Mouse (Mus musculus) cerebellum, adult 9-10 months (tissue): ENCODE measurements around the gene Pigg.

Source experiments
- DNase-seq: peaks from one replicate; pipeline ENCODE4 v3.0.0; 2022

Pigg gene

GRCm38 (mm10) chr5:108359491-108359890 lies 47.1 kb downstream of the Pigg start:
- no peak for DNase-seq

GRCm38 (mm10) chr5:108360211-108360610 lies 47.8 kb downstream of the Pigg start:
- DNase-seq: no peak

- no peak for DNase-seq
These were observed 49.9 kb downstream of the Pigg start for GRCm38 (mm10) chr5:108362330-108362729.

GRCm38 (mm10) chr5:108366328-108366983 lies 54.0 kb downstream of the Pigg start:
- DNase-seq: peak; percentile 34

- peak; percentile 63 for DNase-seq
These were observed 54.8 kb downstream of the Pigg start for GRCm38 (mm10) chr5:108366984-108367841.

- DNase-seq: peak; percentile 38
These were observed 55.5 kb downstream of the Pigg start, which contains the start of gene Gm42517 for GRCm38 (mm10) chr5:108367871-108368332. TSS of gene Gm42517 (minus strand) at chr5:108367922.

GRCm38 (mm10) chr5:108368446-108368845 lies 56.0 kb downstream of the Pigg start:
- DNase-seq: no peak

- peak; percentile 65 for DNase-seq
These were observed 56.6 kb downstream of the Pigg start for GRCm38 (mm10) chr5:108368851-108369621.

- DNase-seq: no peak
These were observed 57.6 kb downstream of the Pigg start for GRCm38 (mm10) chr5:108369964-108370363.

- DNase-seq: no peak
These were observed 61.7 kb downstream of the Pigg start for GRCm38 (mm10) chr5:108374079-108374478.

- no peak for DNase-seq
These were observed 63.6 kb downstream of the Pigg start for GRCm38 (mm10) chr5:108376059-108376458.

GRCm38 (mm10) chr5:108378346-108378745 lies 65.9 kb downstream of the Pigg start:
- DNase-seq: no peak

- DNase-seq: no peak
These were observed 73.2 kb downstream of the Pigg start for GRCm38 (mm10) chr5:108385632-108386031.

GRCm38 (mm10) chr5:108386449-108386848 lies 74.0 kb downstream of the Pigg start:
- no peak for DNase-seq

- no peak for DNase-seq
These were observed 75.8 kb downstream of the Pigg start, which contains the start of gene Pde6b for GRCm38 (mm10) chr5:108388201-108388600. TSS of gene Pde6b (plus strand) at chr5:108388391.

GRCm38 (mm10) chr5:108389744-108390143 lies 77.3 kb downstream of the Pigg start:
- DNase-seq: no peak
